Mouse (Mus musculus): ENCODE measurements around the gene Col6a1. TPM values are rescaled to one million over a fixed set of nuclear protein-coding genes. Genes with fewer than 3 reads are reported as not detected.

Col6a1 gene
- polyA plus RNA-seq, 1 experiment = not detected

GRCm38 (mm10) chr10:76729631-76730620 lies 4.0 kb upstream of the Col6a1 start:
- TF ChIP-seq CTCF (IDR thresholded peaks at IDR 0.05; ENCODE audit: insufficient read depth, low read depth, low read length) (no peak), POLR2A (IDR thresholded peaks at IDR 0.05; ENCODE audit: insufficient read depth, low read depth, low read length) (no peak)
- 51% methylated on average over 19 of the region's 19 CpGs for WGBS
- H3K4me1 ChIP-seq (ENCODE audit: control insufficient read depth, insufficient read depth, low read length) = peaks cover 57% of the 10 kb centered on the region
- no peak overlapping the region for H3K4me3 ChIP-seq (ENCODE audit: insufficient read depth, low read depth, low read length)
- H3K27ac ChIP-seq (ENCODE audit: insufficient read depth, low read depth, low read length) = peak overlapping the region; percentile 52

GRCm38 (mm10) chr10:76728369-76728768 lies 2.4 kb upstream of the Col6a1 start:
- Histone ChIP-seq H3K27ac (ENCODE audit: insufficient read depth, low read depth, low read length) (no peak overlapping the region), H3K4me3 (ENCODE audit: insufficient read depth, low read depth, low read length) (no peak overlapping the region), H3K4me1 (ENCODE audit: control insufficient read depth, insufficient read depth, low read length) (peaks cover 62% of the 10 kb centered on the region)
- 25% methylated on average over 11 of the region's 11 CpGs for WGBS
- no peak for TF ChIP-seq CTCF (IDR thresholded peaks at IDR 0.05; ENCODE audit: insufficient read depth, low read depth, low read length)
- no peak for TF ChIP-seq POLR2A (IDR thresholded peaks at IDR 0.05; ENCODE audit: insufficient read depth, low read depth, low read length)

- peaks cover 61% of the 10 kb centered on the region for H3K4me1 ChIP-seq (ENCODE audit: control insufficient read depth, insufficient read depth, low read length)
- TF ChIP-seq CTCF (IDR thresholded peaks at IDR 0.05; ENCODE audit: insufficient read depth, low read depth, low read length) (no peak), POLR2A (IDR thresholded peaks at IDR 0.05; ENCODE audit: insufficient read depth, low read depth, low read length) (no peak)
- H3K27ac ChIP-seq (ENCODE audit: insufficient read depth, low read depth, low read length) = no peak overlapping the region
- no peak overlapping the region for H3K4me3 ChIP-seq (ENCODE audit: insufficient read depth, low read depth, low read length)
- 89% methylated on average over 7 of the region's 7 CpGs for WGBS
Observed at GRCm38 (mm10) chr10:76727301-76727700, 1.3 kb upstream of the Col6a1 start.

- H3K27ac ChIP-seq (ENCODE audit: insufficient read depth, low read depth, low read length) = no peak overlapping the region
- H3K4me3 ChIP-seq (ENCODE audit: insufficient read depth, low read depth, low read length) = no peak overlapping the region
- 98% methylated on average over 4 of the region's 4 CpGs for WGBS
- peaks cover 57% of the 10 kb centered on the region for H3K4me1 ChIP-seq (ENCODE audit: control insufficient read depth, insufficient read depth, low read length)
- TF ChIP-seq CTCF (IDR thresholded peaks at IDR 0.05; ENCODE audit: insufficient read depth, low read depth, low read length) = no peak
- TF ChIP-seq POLR2A (IDR thresholded peaks at IDR 0.05; ENCODE audit: insufficient read depth, low read depth, low read length) = no peak
Observed at GRCm38 (mm10) chr10:76726866-76727265, 898 bp upstream of the Col6a1 start.

- Histone ChIP-seq H3K4me3 (ENCODE audit: insufficient read depth, low read depth, low read length) (peak overlapping the region; percentile 53), H3K4me1 (ENCODE audit: control insufficient read depth, insufficient read depth, low read length) (peaks cover 43% of the 10 kb centered on the region), H3K27ac (ENCODE audit: insufficient read depth, low read depth, low read length) (no peak overlapping the region)
- TF ChIP-seq POLR2A (IDR thresholded peaks at IDR 0.05; ENCODE audit: insufficient read depth, low read depth, low read length) (no peak), CTCF (IDR thresholded peaks at IDR 0.05; ENCODE audit: insufficient read depth, low read depth, low read length) (no peak)
- 91% methylated on average over 2 of the region's 2 CpGs for WGBS
Observed at GRCm38 (mm10) chr10:76725097-76725496, 871 bp downstream of the Col6a1 start.

- 65% methylated on average over 5 of the region's 5 CpGs for WGBS
- TF ChIP-seq CTCF (IDR thresholded peaks at IDR 0.05; ENCODE audit: insufficient read depth, low read depth, low read length) (no peak), POLR2A (IDR thresholded peaks at IDR 0.05; ENCODE audit: insufficient read depth, low read depth, low read length) (no peak)
Observed at GRCm38 (mm10) chr10:76724231-76724736, 1.7 kb downstream of the Col6a1 start.

GRCm38 (mm10) chr10:76722751-76723450 lies 3.1 kb downstream of the Col6a1 start:
- no peak overlapping the region for H3K4me3 ChIP-seq (ENCODE audit: insufficient read depth, low read depth, low read length)
- no peak overlapping the region for H3K27ac ChIP-seq (ENCODE audit: insufficient read depth, low read depth, low read length)
- no peak for TF ChIP-seq POLR2A (IDR thresholded peaks at IDR 0.05; ENCODE audit: insufficient read depth, low read depth, low read length)
- TF ChIP-seq CTCF (IDR thresholded peaks at IDR 0.05; ENCODE audit: insufficient read depth, low read depth, low read length) = no peak
- WGBS = 87% methylated on average over 18 of the region's 18 CpGs
- H3K4me1 ChIP-seq (ENCODE audit: control insufficient read depth, insufficient read depth, low read length) = peaks cover 27% of the 10 kb centered on the region

More at GRCm38 (mm10) chr10:76724231-76724736, 1.7 kb downstream of the Col6a1 start:
- H3K27ac ChIP-seq (ENCODE audit: insufficient read depth, low read depth, low read length) = no peak overlapping the region
- H3K4me3 ChIP-seq (ENCODE audit: insufficient read depth, low read depth, low read length) = peak overlapping the region; percentile 22; the same call in 1 of the 2 replicates
- H3K4me1 ChIP-seq (ENCODE audit: control insufficient read depth, insufficient read depth, low read length) = peaks cover 36% of the 10 kb centered on the region

GRCm38 (mm10) chr10:76721746-76722145 lies 4.2 kb downstream of the Col6a1 start:
- Histone ChIP-seq H3K4me1 (ENCODE audit: control insufficient read depth, insufficient read depth, low read length) (peaks cover 27% of the 10 kb centered on the region), H3K4me3 (ENCODE audit: insufficient read depth, low read depth, low read length) (no peak overlapping the region), H3K27ac (ENCODE audit: insufficient read depth, low read depth, low read length) (no peak overlapping the region)
- TF ChIP-seq CTCF (IDR thresholded peaks at IDR 0.05; ENCODE audit: insufficient read depth, low read depth, low read length) (no peak), POLR2A (IDR thresholded peaks at IDR 0.05; ENCODE audit: insufficient read depth, low read depth, low read length) (no peak)
- WGBS = 93% methylated on average over 6 of the region's 6 CpGs
